Mouse (Mus musculus): Measurements from ENCODE around the gene Cpsf4.
"Not testable (repeated sequence)": the region's sequence is repeated elsewhere in the genome, so short reads cannot be mapped to it uniquely, and the experiment has no call there.

Cpsf4 gene

GRCm38 (mm10) chr5:145185244-145185643, 18.2 kb downstream of the Cpsf4 start:
- DNase-seq: no peak

- no peak for DNase-seq
These were observed 22.4 kb downstream of the Cpsf4 start for GRCm38 (mm10) chr5:145189416-145189815.

GRCm38 (mm10) chr5:145190373-145190772, 23.4 kb downstream of the Cpsf4 start:
- DNase-seq: no peak

GRCm38 (mm10) chr5:145190875-145191798, 24.1 kb downstream of the Cpsf4 start:
- peak; percentile 77 to 82 for DNase-seq

GRCm38 (mm10) chr5:145191962-145192361, 24.9 kb downstream of the Cpsf4 start, which contains the start of gene Atp5j2:
Gene Atp5j2 (minus strand): TSS chr5:145192062.
- no peak for DNase-seq

GRCm38 (mm10) chr5:145200387-145200786, 33.4 kb downstream of the Cpsf4 start:
- DNase-seq: no peak

- DNase-seq: peak; percentile 33 to 64
These were observed 34.4 kb downstream of the Cpsf4 start, which contains the start of gene Zkscan14 for GRCm38 (mm10) chr5:145201321-145201991. Gene Zkscan14 (minus strand): TSS chr5:145201868.

- no peak for DNase-seq
These were observed 35.4 kb downstream of the Cpsf4 start for GRCm38 (mm10) chr5:145202446-145202845.

- peak; percentile 96 to 97 for DNase-seq
These were observed 37.1 kb downstream of the Cpsf4 start, which contains the start of gene Zkscan5 for GRCm38 (mm10) chr5:145203936-145204691. Gene Zkscan5 (plus strand): TSS chr5:145204562.

GRCm38 (mm10) chr5:145205041-145205440, 38.0 kb downstream of the Cpsf4 start:
- no peak for DNase-seq

- no peak for DNase-seq
These were observed 40.4 kb downstream of the Cpsf4 start for GRCm38 (mm10) chr5:145207385-145207784.

- no peak for DNase-seq
These were observed 40.9 kb downstream of the Cpsf4 start for GRCm38 (mm10) chr5:145207954-145208353.

GRCm38 (mm10) chr5:145208391-145208790, 41.4 kb downstream of the Cpsf4 start:
- DNase-seq: not testable (repeated sequence)

- no peak for DNase-seq
These were observed 44.3 kb downstream of the Cpsf4 start for GRCm38 (mm10) chr5:145211340-145211739.

- DNase-seq: no peak
These were observed 45.2 kb downstream of the Cpsf4 start for GRCm38 (mm10) chr5:145212216-145212615.

- DNase-seq: no peak
These were observed 46.5 kb downstream of the Cpsf4 start for GRCm38 (mm10) chr5:145213505-145213904.

GRCm38 (mm10) chr5:145214679-145215078, 47.7 kb downstream of the Cpsf4 start:
- no peak for DNase-seq

GRCm38 (mm10) chr5:145217746-145218145, 50.7 kb downstream of the Cpsf4 start:
- no peak for DNase-seq

- no peak for DNase-seq
These were observed 51.2 kb downstream of the Cpsf4 start for GRCm38 (mm10) chr5:145218206-145218605.

- no peak for DNase-seq
These were observed 51.7 kb downstream of the Cpsf4 start for GRCm38 (mm10) chr5:145218671-145219070.

- DNase-seq: no peak
These were observed 53.0 kb downstream of the Cpsf4 start for GRCm38 (mm10) chr5:145219981-145220380.

GRCm38 (mm10) chr5:145222840-145223239, 55.8 kb downstream of the Cpsf4 start:
- DNase-seq: no peak

GRCm38 (mm10) chr5:145223395-145223794, 56.4 kb downstream of the Cpsf4 start:
- DNase-seq: no peak
